Mouse (Mus musculus) embryonic stem cell, embryonic (primary cell): ENCODE results near the gene Kmt2c.
"Not testable (repeated sequence)": the region's sequence is repeated elsewhere in the genome, so short reads cannot be mapped to it uniquely, and the experiment has no call there.

Experiments
- CTCF ChIA-PET, 4 experiments: fragments of 300-600 bp in 2 of 4; fragments of 350-600 bp in 2 of 4; sonication (Branson Sonifier 250); formaldehyde crosslinking; loops; one replicate each; lab custom pipeline; 2022; ENCODE audit warnings: inconsistent platforms in 2 of 4; lab: Charles Lee
- POLR2A ChIA-PET, 4 experiments: fragments of 300-600 bp in 2 of 4; fragments of 350-600 bp in 2 of 4; sonication (Branson Sonifier 250); formaldehyde crosslinking; loops; one replicate each; lab custom pipeline; 2022; ENCODE audit warnings: antibody characterized with exemption in 4 of 4, inconsistent platforms in 1 of 4; lab: Charles Lee

The Kmt2c gene

DNA sequence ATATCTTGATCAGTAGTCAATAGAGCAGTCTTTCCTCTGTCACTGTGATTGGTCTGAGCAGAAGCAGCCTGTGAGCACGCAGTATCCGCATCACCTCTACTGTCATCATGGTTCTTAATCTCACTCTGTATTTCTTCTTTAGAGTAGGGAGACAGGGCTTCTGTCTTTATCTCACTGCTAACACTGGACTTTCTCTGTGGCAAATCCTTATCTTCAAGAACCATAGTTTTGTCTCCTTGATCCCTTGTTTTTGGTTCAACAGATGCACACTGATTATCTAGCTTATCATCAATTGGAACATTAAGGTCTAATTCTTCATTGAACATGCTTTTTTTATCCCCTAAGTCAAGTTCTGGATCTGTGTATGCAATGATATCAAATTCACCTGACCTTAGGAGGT lies 188.4 kb downstream of the Kmt2c start:
- ChIA-PET CTCF (no interaction called here), POLR2A (interaction anchor here in 1 of 4 experiments (0.7 kb wide), 1 partner anchor 20 kb away, joined by 3 read pairs; no protein-coding TSS in a partner anchor)

DNA sequence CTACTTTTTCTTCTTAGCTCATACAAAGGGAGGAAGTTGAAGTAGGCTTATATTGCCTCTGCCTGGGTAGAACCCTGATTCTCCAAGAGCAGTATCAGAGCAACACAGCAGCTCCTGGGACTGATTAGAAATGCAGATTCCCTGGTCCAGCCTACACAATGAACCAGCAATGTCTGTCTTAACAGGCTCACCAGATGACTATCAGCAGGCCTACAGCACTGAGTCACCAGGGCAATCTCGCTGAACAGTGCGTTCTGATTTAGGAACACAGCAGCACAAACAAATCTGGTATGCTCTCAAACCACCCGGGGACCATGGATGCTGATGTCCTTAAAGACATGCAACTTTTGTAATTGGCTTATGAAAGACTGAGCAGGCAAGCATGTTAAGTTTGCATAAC lies 201.8 kb downstream of the Kmt2c start:
- CTCF ChIA-PET, result no interaction called here
- POLR2A ChIA-PET, result interaction anchor here in 1 of 4 experiments (0.8 to 2.6 kb wide), 3 partner anchors 9 to 17 kb away, joined by 3 to 7 read pairs (median 3); no protein-coding TSS in a partner anchor

DNA sequence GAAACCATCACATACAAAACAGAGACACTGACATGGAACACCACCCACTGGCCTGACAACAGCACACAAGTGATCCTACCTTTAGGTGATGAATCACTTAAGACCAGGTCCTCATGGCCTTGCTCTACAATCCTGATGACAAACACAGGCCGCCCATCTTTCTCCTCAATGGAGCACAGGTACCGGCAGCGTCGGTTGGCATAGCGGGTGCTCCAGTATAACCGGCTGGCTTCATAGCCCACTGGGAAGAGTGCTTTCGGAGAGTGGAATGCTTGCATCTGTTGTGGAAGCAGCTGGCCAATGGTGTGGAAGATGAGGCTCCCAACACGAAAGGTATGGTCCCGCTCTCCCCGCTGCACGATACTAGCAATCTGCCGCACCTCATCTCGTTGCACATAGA lies 214.6 kb downstream of the Kmt2c start:
- POLR2A ChIA-PET, result no interaction called here
- CTCF ChIA-PET, result interaction anchor here in 2 of 4 experiments (0.5 to 1.2 kb wide), 2 partner anchors 128 to 152 kb away, joined by 3 to 4 read pairs; no protein-coding TSS in a partner anchor

DNA sequence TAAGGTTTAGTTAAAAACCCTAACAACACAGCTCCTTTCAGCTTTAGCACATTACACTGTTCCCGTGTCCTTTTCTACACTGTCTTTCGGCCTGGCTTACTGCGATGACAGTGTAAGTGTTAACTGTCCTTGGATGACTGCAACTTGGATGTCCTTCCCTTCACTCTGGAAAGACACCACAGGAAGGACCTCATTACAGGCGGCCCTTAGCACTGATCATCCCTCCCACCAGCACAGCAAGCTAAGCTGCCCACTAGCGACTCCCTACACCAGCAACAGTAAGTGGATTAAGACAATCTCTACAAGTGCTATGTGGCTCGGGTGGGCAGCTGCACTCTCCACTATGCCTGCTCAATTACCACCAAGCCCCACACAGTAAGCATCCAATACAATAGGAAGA lies 222.2 kb downstream of the Kmt2c start:
- ChIA-PET POLR2A (interaction anchor here in 2 of 4 experiments (1.2 to 2.1 kb wide), 6 partner anchors 10 to 22 kb away, joined by 3 to 8 read pairs (median 5); no protein-coding TSS in a partner anchor), CTCF (no interaction called here)

- ChIA-PET CTCF (interaction anchor here in 2 of 4 experiments (0.8 to 1.0 kb wide), 2 partner anchors 254 to 265 kb away, joined by 3 to 4 read pairs; no protein-coding TSS in a partner anchor), POLR2A (interaction anchor here in 3 of 4 experiments (0.6 to 2.1 kb wide), 13 partner anchors 9 to 440 kb away, joined by 3 to 8 read pairs (median 3); no protein-coding TSS in a partner anchor)
These were observed 223.0 kb downstream of the Kmt2c start for GRCm38 (mm10) chr5:25275629-25276028.

DNA sequence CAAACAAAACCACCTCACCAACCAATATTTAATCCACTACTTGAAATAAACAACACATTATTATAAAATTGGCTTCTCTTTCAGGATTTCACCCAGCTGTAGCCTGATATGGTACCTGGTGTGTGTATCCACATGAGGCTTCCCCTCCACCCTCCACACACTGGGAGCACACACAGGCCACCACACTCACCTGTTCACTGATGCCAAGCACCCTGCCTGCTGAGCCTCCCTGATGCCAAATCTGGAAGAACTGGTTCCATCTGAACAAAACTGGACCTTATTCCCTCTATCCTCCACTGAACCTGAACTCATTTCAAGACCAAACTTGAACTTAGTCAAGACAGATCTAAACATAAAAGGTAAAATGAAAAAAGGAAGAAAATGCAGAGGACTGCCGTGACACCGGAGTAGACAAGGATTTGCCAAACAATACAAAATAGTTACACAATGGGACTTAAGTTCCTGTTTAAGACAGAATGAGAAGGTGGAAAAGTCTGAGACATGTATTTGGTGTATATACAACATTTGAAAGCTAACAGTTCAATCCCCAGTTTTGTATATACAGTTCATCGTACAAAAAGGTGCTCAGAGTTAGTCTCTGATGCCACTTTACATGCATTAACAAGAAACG lies 230.2 kb downstream of the Kmt2c start:
- POLR2A ChIA-PET, result no interaction called here

GRCm38 (mm10) chr5:25262266-25262665 lies 236.3 kb downstream of the Kmt2c start:
- CTCF ChIA-PET, result no interaction called here
- POLR2A ChIA-PET, result interaction anchor here in 3 of 4 experiments (0.8 to 1.6 kb wide), 4 partner anchors 12 to 15 kb away, joined by 3 to 6 read pairs (median 3); no protein-coding TSS in a partner anchor

More for the DNA sequence above, 230.2 kb downstream of the Kmt2c start:
- CTCF ChIA-PET, result interaction anchor here in 1 of 4 experiments (1.4 kb wide), 1 partner anchor 152 kb away, joined by 4 read pairs; no protein-coding TSS in a partner anchor

DNA sequence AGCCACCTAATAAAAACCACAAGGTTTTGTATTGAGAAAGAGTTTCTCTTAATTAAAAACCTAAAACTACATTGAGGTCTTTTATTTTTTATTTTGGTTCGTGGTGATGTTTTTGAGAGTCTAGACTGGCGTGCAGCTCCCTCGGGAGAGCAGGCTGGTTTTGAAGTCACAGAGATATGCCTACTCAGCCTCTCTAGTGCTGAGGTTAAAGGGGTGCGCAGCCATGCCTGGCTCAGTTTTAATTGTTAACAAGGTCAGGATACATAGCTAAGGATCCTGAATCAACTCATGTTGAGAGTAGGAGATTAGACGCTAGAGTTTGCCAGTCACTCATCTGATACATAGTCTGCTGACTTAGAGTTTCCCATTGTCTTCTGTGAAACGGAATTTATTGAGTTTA lies 237.1 kb downstream of the Kmt2c start:
- POLR2A ChIA-PET, result interaction anchor here in 2 of 4 experiments (0.6 to 1.6 kb wide), 4 partner anchors 11 to 358 kb away, joined by 3 to 6 read pairs (median 3); no protein-coding TSS in a partner anchor
- CTCF ChIA-PET, result interaction anchor here in 1 of 4 experiments (0.5 kb wide), 1 partner anchor 175 kb away, joined by 4 read pairs; no protein-coding TSS in a partner anchor

DNA sequence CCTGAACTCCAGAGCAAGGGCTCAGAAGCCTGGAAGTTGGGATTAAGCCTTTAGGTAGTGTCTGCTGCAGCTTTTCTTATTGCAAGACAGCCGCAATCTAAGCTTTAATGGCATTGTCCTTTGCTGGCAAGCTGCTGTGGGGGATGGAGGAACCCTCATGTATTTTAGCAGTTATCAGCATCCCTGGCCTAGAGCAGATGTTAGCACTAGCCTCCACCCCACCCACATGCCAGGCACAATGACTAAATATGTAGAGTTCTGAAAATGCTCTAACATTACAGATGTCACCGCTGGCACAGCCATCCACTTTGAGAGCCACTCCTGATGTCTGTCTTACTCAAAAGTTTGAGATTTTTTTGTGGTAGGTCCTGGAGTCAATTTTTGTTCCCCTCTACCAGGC lies 241.9 kb downstream of the Kmt2c start:
- POLR2A ChIA-PET, result no interaction called here
- CTCF ChIA-PET, result no interaction called here

- ChIA-PET CTCF (interaction anchor here in 1 of 4 experiments (0.7 kb wide), 1 partner anchor 565 kb away, joined by 3 read pairs; no protein-coding TSS in a partner anchor), POLR2A (interaction anchor here in 1 of 4 experiments (1.3 kb wide), 1 partner anchor 13 kb away, joined by 4 read pairs; no protein-coding TSS in a partner anchor)
These were observed 244.1 kb downstream of the Kmt2c start for GRCm38 (mm10) chr5:25254491-25254890.

DNA sequence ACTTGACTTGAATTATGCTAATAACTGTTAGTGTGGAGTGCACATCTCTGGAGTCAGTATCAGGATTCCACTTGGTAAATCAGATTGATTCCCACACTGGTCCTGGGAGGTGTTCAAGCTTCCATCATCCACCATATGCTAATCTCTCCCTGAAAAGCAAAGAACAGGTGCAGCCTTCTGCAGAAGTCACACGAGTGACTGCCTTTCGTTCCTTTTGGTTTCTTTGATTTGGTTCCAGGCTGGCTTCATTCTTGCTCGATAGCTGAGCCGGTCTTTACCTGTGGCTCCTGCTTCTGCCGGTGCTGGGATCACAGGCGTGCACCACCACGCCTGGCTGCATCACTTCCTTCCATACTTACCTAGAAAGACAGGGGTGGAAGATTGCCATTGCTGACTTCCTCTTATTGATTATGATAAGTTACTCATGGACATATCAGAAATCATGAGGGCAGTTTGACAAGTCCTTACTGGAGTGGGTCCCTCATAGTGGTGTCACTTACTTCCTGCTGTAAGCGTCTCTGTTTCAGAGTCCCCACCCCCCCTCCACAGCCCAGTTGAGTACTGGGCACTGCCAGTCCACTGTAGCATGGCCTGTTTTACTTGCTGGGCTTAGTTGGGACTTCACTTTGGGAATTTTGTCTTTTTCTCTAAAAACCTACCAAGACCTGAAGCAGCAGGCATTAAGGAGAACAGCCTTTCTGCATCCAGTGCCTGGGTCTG lies 245.6 kb downstream of the Kmt2c start:
- POLR2A ChIA-PET, result no interaction called here
- CTCF ChIA-PET, result no interaction called here

- CTCF ChIA-PET, result no interaction called here
- POLR2A ChIA-PET, result interaction anchor here in 1 of 4 experiments (0.6 kb wide), 1 partner anchor 30 kb away, joined by 3 read pairs; the partner anchor contains the start of gene E130116L18Rik
These were observed 246.2 kb downstream of the Kmt2c start for GRCm38 (mm10) chr5:25252423-25252822.

DNA sequence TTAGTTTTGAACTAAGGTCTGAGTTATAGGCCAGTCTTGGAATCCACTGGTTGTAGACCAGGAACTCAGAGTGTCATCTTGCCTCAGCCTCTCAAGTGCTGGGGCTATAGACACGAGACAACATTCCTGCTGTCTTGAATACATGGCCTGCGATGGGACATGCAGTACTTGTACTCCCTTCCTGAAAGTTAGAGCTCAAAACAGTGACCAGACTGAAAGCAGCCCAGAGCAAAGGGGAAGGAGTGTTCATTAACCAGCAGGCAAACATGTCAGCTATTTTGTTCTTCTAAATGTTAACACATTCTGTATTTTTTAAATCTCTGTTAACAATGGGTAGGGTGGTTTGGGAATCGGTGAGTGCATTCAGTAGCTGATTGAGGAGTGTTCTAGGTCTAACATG lies 251.5 kb downstream of the Kmt2c start:
- CTCF ChIA-PET, result no interaction called here
- POLR2A ChIA-PET, result interaction anchor here in 2 of 4 experiments (0.6 to 1.0 kb wide), 3 partner anchors 16 to 237 kb away, joined by 3 read pairs; no protein-coding TSS in a partner anchor

GRCm38 (mm10) chr5:25246473-25246865 lies 252.1 kb downstream of the Kmt2c start:
- POLR2A ChIA-PET, result interaction anchor here in 1 of 4 experiments (0.6 kb wide), 1 partner anchor 44 kb away, joined by 3 read pairs; no protein-coding TSS in a partner anchor

GRCm38 (mm10) chr5:25245806-25246472 lies 252.6 kb downstream of the Kmt2c start:
- POLR2A ChIA-PET, result interaction anchor here in 1 of 4 experiments (0.5 kb wide), 1 partner anchor 67 kb away, joined by 3 read pairs; no protein-coding TSS in a partner anchor
- CTCF ChIA-PET, result no interaction called here

More at GRCm38 (mm10) chr5:25246473-25246865, 252.1 kb downstream of the Kmt2c start:
- CTCF ChIA-PET, result no interaction called here

DNA sequence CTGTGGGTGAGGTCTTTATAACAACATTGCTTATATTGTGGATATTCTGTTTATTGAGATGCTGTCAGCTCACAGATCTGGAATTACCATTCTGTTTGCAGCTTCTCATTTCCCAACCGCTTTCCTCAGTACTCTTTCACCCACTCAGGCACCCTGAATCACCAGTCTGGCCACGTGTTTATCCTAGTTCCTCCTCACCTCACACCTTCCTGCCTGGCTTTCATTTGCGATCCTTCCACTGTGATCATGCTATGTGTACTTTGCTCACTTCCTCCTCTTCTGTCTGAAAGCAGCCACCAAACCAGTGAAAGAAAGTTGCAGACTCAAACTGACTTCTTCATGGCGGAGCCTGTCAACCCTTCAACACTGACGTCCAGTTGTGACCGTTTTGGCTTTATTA lies 255.5 kb downstream of the Kmt2c start:
- POLR2A ChIA-PET, result no interaction called here
- CTCF ChIA-PET, result no interaction called here

DNA sequence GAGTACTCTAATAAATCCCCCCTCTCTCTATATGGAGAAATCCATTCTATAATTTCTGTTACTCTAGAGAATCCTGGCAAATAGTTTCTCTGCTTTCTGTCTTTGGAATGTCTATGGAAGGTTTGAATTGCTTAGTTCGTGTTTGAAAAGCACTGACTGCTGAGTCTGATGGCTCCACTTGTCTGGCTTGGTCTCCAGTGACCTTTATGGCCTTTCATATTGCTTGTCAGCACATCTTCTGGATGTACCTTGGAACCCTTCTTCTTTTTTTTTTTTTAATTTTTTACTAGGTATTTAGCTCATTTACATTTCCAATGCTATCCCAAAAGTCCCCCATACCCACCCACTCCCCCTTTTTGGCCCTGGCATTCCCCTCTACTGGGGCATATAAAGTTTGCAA lies 274.2 kb downstream of the Kmt2c start:
- POLR2A ChIA-PET, result interaction anchor here in 1 of 4 experiments (0.8 kb wide), 1 partner anchor 213 kb away, joined by 3 read pairs; no protein-coding TSS in a partner anchor
- CTCF ChIA-PET, result not testable (repeated sequence)
